Mouse (Mus musculus) erythroid progenitor cell, adult 5-6 weeks (primary cell): Measurements from ENCODE around the gene Ttc8. TPM values are rescaled to one million over a fixed set of nuclear protein-coding genes. Genes with fewer than 3 reads are reported as not detected.

Experiments
- ATAC-seq: replicated peaks from 2 replicates; pipeline ENCODE4 v1.8.0; 2016; ENCODE audit warnings: moderate number of reproducible peaks, mild to moderate bottlenecking, moderate TSS enrichment, inconsistent platforms; ENCODE audit not compliant: poor library complexity, low FRiP score, severe bottlenecking
- total RNA-seq, 2 experiments: library from RNA; stranded (forward) in 1 of 2; stranded (reverse) in 1 of 2; fragments of 150-400 nt in 1 of 2; fragments of 186-747, 209-891 nt in 1 of 2; gene quantifications; 2 replicates each; pipeline versions ENCODE4 v1.2.3 to v1.2.4; 2015 to 2017; ENCODE audit warnings: low replicate concordance in 2 of 2

Ttc8 gene
- total RNA-seq, 2 experiments from 2014 or later: 4.2 TPM; not detected in 1

- no peak for ATAC-seq
Measured at GRCm38 (mm10) chr12:99011161-99011861, 90.9 kb downstream of the Ttc8 start.

GRCm38 (mm10) chr12:99015870-99016269 lies 95.5 kb downstream of the Ttc8 start:
- no peak for ATAC-seq

- ATAC-seq: no peak
Measured at GRCm38 (mm10) chr12:99024430-99024960, 104.1 kb downstream of the Ttc8 start.

GRCm38 (mm10) chr12:99026291-99026690 lies 105.9 kb downstream of the Ttc8 start:
- no peak for ATAC-seq

GRCm38 (mm10) chr12:99028665-99029064 lies 108.3 kb downstream of the Ttc8 start:
- no peak for ATAC-seq

GRCm38 (mm10) chr12:99030022-99030421 lies 109.6 kb downstream of the Ttc8 start:
- no peak for ATAC-seq

Other genes starting within 250 kb of the Ttc8 start
- 7.5 TPM in 1 of 2 replicates, not detected in the other for gene Ptpn21, start 183.2 kb upstream of the Ttc8 start, total RNA-seq (2015; ENCODE audit: low replicate concordance)
- gene Ptpn21, start 183.2 kb upstream of the Ttc8 start, total RNA-seq (2017; ENCODE audit: low replicate concordance): 1.7 and 3.7 TPM in 2 replicates
- 54.4 and 127 TPM in 2 replicates for gene Zc3h14, start 173.6 kb upstream of the Ttc8 start, total RNA-seq (2015; ENCODE audit: low replicate concordance)
- gene Zc3h14, start 173.6 kb upstream of the Ttc8 start, total RNA-seq (2017; ENCODE audit: low replicate concordance): 53.1 TPM in 2 replicates
- gene Eml5, start 19.1 kb upstream of the Ttc8 start, total RNA-seq (2015; ENCODE audit: low replicate concordance): 0.36 and 3.8 TPM in 2 replicates
- gene Eml5, start 19.1 kb upstream of the Ttc8 start, total RNA-seq (2017; ENCODE audit: low replicate concordance): 0.45 and 4.0 TPM in 2 replicates